Comparison of ENCODE assay signal across 8 mouse cellular contexts in the genomic region with DNA sequence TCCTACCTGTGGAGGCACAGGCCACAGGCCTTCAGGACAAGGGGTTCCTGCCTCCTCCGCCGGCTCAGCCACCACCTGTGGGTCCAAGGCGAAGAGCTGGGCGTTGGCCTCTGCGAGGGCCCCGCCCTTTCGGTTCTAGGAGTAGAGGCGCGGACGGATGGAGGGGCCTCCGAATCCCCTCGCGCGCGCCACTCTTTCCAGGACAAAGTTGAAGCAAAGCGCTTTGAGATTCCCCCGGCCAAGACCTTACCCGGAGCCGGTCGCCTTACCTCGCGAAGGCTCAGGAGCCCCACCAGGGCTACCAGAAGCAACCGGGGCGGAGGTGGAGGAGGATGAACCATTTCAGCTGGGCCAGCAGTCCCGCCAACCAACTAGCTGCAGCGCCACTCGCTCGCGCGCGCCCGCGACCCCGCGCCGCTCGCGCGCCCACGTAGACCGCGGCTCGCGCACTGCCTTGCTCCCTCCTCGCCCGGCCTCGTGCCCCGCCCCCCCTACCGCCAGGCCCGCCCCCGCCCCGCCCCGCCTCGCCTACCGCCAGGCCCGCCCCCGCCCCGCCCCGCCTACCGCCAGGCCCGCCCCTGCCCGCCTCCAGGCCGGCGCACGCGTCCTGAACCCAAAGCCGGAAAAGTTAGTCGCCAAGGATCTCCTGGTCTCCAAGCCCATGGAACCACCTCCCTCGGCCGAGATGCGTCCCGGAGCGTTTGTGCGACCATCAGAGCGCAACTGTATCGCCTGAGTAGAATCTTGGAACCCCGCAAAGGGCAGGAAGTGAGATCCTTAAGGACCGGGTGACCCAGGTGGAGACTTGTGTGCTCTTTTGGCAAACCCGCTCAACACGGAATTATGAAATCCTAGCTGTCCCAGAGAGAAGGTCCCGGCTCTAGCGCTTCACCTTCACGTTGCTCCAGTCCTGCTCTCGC. TPM values are rescaled to one million over a fixed set of nuclear protein-coding genes. Genes with fewer than 3 reads are reported as not detected.
A peak's percentile ranks its signal among the peaks of the same experiment; 100 is the strongest.
DNase-seq lines count a peak whose midpoint lies in the region; ATAC-seq and TF ChIP-seq lines count a peak whose summit lies in the region.

No protein-coding gene starts in this region.

- ATAC-seq in hindbrain, postnatal 0 days, result peak; percentile 77
- peak; percentile 76 for ATAC-seq in limb, embryonic 14.5 days (ENCODE audit: low FRiP score, low read depth)
- ATAC-seq in midbrain, embryonic 14.5 days (ENCODE audit: low FRiP score, low TSS enrichment), result peak; percentile 69

- DNase-seq in right cerebral cortex, adult 2 months (ENCODE audit: low spot score in 2 of 2), result peak; percentile 46 to 65
- no peak for DNase-seq in right cerebral cortex, adult 18-20 months
- peak; percentile 88 to 90 for DNase-seq in cerebellum, postnatal 14 days
- DNase-seq in gastrocnemius, postnatal 10 days, result peak; percentile 89
- DNase-seq in hindbrain, postnatal 0 days (ENCODE audit: low spot score), result peak; percentile 91
- peak; percentile 92 for DNase-seq in limb, embryonic 14.5 days (ENCODE audit: low spot score)
- peak; percentile 89 for DNase-seq in midbrain, embryonic 14.5 days
- peak; percentile 85 to 86 for DNase-seq in spleen, postnatal 36 days (ENCODE audit: low spot score in 2 of 2)

- H3K27ac ChIP-seq in hindbrain, postnatal 0 days, result peak overlapping the region; percentile 46; the same call in 1 of the 2 replicates
- peak overlapping the region; percentile 73 for H3K27ac ChIP-seq in limb, embryonic 14.5 days (replicated peaks; ENCODE audit: low read depth, low read length)
- no peak overlapping the region for H3K27ac ChIP-seq in midbrain, embryonic 14.5 days (replicated peaks; ENCODE audit: low read depth, low read length)

- H3K4me2 ChIP-seq in hindbrain, postnatal 0 days (ENCODE audit: low read depth, low read length), result peak overlapping the region; percentile 96
- peak overlapping the region; percentile 96 for H3K4me2 ChIP-seq in limb, embryonic 14.5 days (replicated peaks; ENCODE audit: low read depth, low read length, severe bottlenecking)
- H3K4me2 ChIP-seq in midbrain, embryonic 14.5 days (ENCODE audit: low read length), result peak overlapping the region; percentile 98

- peaks cover 12% of the 10 kb centered on the region; the same call in 1 of the 2 replicates for H3K27me3 ChIP-seq in hindbrain, postnatal 0 days (ENCODE audit: insufficient read depth, low read length)
- H3K27me3 ChIP-seq in limb, embryonic 14.5 days (ENCODE audit: control insufficient read depth, insufficient read depth, low read length), result peaks cover 27% of the 10 kb centered on the region
- peaks cover 36% of the 10 kb centered on the region for H3K27me3 ChIP-seq in midbrain, embryonic 14.5 days (ENCODE audit: control insufficient read depth, insufficient read depth, low read length)

- no peak for TF ChIP-seq CTCF in hindbrain, postnatal 0 days (IDR thresholded peaks at IDR 0.05; ENCODE audit: low read depth)

- no peaks in the 10 kb centered on the region for H3K36me3 ChIP-seq in hindbrain, postnatal 0 days (ENCODE audit: insufficient read depth, low read length)
- H3K36me3 ChIP-seq in limb, embryonic 14.5 days (ENCODE audit: control insufficient read depth, insufficient read depth, low read length), result peaks cover 24% of the 10 kb centered on the region
- H3K36me3 ChIP-seq in midbrain, embryonic 14.5 days (ENCODE audit: control insufficient read depth, insufficient read depth, low read length), result no peaks in the 10 kb centered on the region

- no peaks in the 10 kb centered on the region for H3K9me3 ChIP-seq in hindbrain, postnatal 0 days (ENCODE audit: low read length)
- H3K9me3 ChIP-seq in limb, embryonic 14.5 days (ENCODE audit: control insufficient read depth, low read length), result no peaks in the 10 kb centered on the region
- H3K9me3 ChIP-seq in midbrain, embryonic 14.5 days (ENCODE audit: control insufficient read depth, low read length), result no peaks in the 10 kb centered on the region

- peak overlapping the region; percentile 58 for H3K9ac ChIP-seq in hindbrain, postnatal 0 days (replicated peaks; ENCODE audit: low read length)
- H3K9ac ChIP-seq in limb, embryonic 14.5 days (ENCODE audit: low read depth, low read length, severe bottlenecking), result peak overlapping the region; percentile 69
- H3K9ac ChIP-seq in midbrain, embryonic 14.5 days (replicated peaks; ENCODE audit: low read length), result peak overlapping the region; percentile 55

- H3K4me1 ChIP-seq in hindbrain, postnatal 0 days (ENCODE audit: insufficient read depth, low read length), result peaks cover 12% of the 10 kb centered on the region; the same call in 1 of the 2 replicates
- peaks cover 40% of the 10 kb centered on the region for H3K4me1 ChIP-seq in limb, embryonic 14.5 days (ENCODE audit: control insufficient read depth, insufficient read depth, low read length)
- H3K4me1 ChIP-seq in midbrain, embryonic 14.5 days (ENCODE audit: control insufficient read depth, insufficient read depth, low read length), result peaks cover 34% of the 10 kb centered on the region

- under 1% methylated on average over 72 of the region's 84 CpGs for WGBS in hindbrain, postnatal 0 days
- under 1% methylated on average over 61 of the region's 84 CpGs for WGBS in limb, embryonic 14.5 days
- WGBS in midbrain, embryonic 14.5 days, result under 1% methylated on average over 79 of the region's 84 CpGs

- peak; percentile 70; the same call in 1 of the 2 replicates for TF ChIP-seq POLR2A in limb, embryonic 14.5 days (IDR thresholded peaks at IDR 0.05; ENCODE audit: borderline replicate concordance, extremely low read depth, insufficient read depth, insufficient read length)

- H3K4me3 ChIP-seq in hindbrain, postnatal 0 days (ENCODE audit: low read length), result peak overlapping the region; percentile 63
- peak overlapping the region; percentile 58 for H3K4me3 ChIP-seq in limb, embryonic 14.5 days (replicated peaks; ENCODE audit: low read length)
- H3K4me3 ChIP-seq in midbrain, embryonic 14.5 days (replicated peaks; ENCODE audit: low read depth, low read length), result peak overlapping the region; percentile 58

RNA-seq across cellular contexts. Expression of a gene that starts 1.8 kb away (rescaled TPM):
- total RNA-seq in gastrocnemius, postnatal 10 days (2021), result under 1 TPM; 0.70 to 0.81 TPM
- total RNA-seq in hindbrain, postnatal 0 days (2014; rRNA removed), result 3.6 and 4.7 TPM in 2 replicates
- 2.1 TPM in 2 replicates for polyA plus RNA-seq in hindbrain, postnatal 0 days (2015; fragmentation: Nextera tagmentation; extraction: Ambion mirVana)
- polyA plus RNA-seq in limb, embryonic 14.5 days (2012; rRNA removed), result 0.50 and 0.93 TPM in 2 replicates
- 1.5 and 1.8 TPM in 2 replicates for polyA plus RNA-seq in limb, embryonic 14.5 days (2014; fragmentation: Nextera tagmentation; extraction: Ambion mirVana)
- polyA plus RNA-seq in midbrain, embryonic 14.5 days (2014; fragmentation: Nextera tagmentation; extraction: Ambion mirVana), result 1.8 and 2.0 TPM in 2 replicates

RNA-seq across cellular contexts. Expression of a gene that starts 2.6 kb away (rescaled TPM):
- total RNA-seq in gastrocnemius, postnatal 10 days (2021), result 10 to 100 TPM in 1 of 2 experiments, 1 to 10 TPM in 1; 7.7 to 10.0 TPM
- 13.7 and 17.8 TPM in 2 replicates for total RNA-seq in hindbrain, postnatal 0 days (2014; rRNA removed)
- 14.3 and 17.2 TPM in 2 replicates for polyA plus RNA-seq in hindbrain, postnatal 0 days (2015; fragmentation: Nextera tagmentation; extraction: Ambion mirVana)
- 51.1 and 77.3 TPM in 2 replicates for polyA plus RNA-seq in limb, embryonic 14.5 days (2012; rRNA removed)
- polyA plus RNA-seq in limb, embryonic 14.5 days (2014; fragmentation: Nextera tagmentation; extraction: Ambion mirVana), result 67.3 and 69.0 TPM in 2 replicates
- polyA plus RNA-seq in midbrain, embryonic 14.5 days (2014; fragmentation: Nextera tagmentation; extraction: Ambion mirVana), result 11.7 and 12.0 TPM in 2 replicates

RNA-seq across cellular contexts. Expression of a gene that starts 5.8 kb away (rescaled TPM):
- not detected for total RNA-seq in gastrocnemius, postnatal 10 days (2021)
- total RNA-seq in hindbrain, postnatal 0 days (2014; rRNA removed), result not detected in 2 replicates
- polyA plus RNA-seq in hindbrain, postnatal 0 days (2015; fragmentation: Nextera tagmentation; extraction: Ambion mirVana), result not detected in 2 replicates
- not detected in 2 replicates for polyA plus RNA-seq in limb, embryonic 14.5 days (2012; rRNA removed)
- 0.12 TPM in 1 of 2 replicates, not detected in the other for polyA plus RNA-seq in limb, embryonic 14.5 days (2014; fragmentation: Nextera tagmentation; extraction: Ambion mirVana)
- not detected in 2 replicates for polyA plus RNA-seq in midbrain, embryonic 14.5 days (2014; fragmentation: Nextera tagmentation; extraction: Ambion mirVana)

RNA-seq across cellular contexts. Expression of a gene that starts 19.8 kb away (rescaled TPM):
- total RNA-seq in gastrocnemius, postnatal 10 days (2021), result 10 to 100 TPM; 31.5 to 39.9 TPM
- 126 and 127 TPM in 2 replicates for total RNA-seq in hindbrain, postnatal 0 days (2014; rRNA removed)
- 13.8 and 15.0 TPM in 2 replicates for polyA plus RNA-seq in hindbrain, postnatal 0 days (2015; fragmentation: Nextera tagmentation; extraction: Ambion mirVana)
- polyA plus RNA-seq in limb, embryonic 14.5 days (2012; rRNA removed), result 57.1 and 71.7 TPM in 2 replicates
- polyA plus RNA-seq in limb, embryonic 14.5 days (2014; fragmentation: Nextera tagmentation; extraction: Ambion mirVana), result 17.3 and 18.2 TPM in 2 replicates
- polyA plus RNA-seq in midbrain, embryonic 14.5 days (2014; fragmentation: Nextera tagmentation; extraction: Ambion mirVana), result 23.1 and 25.1 TPM in 2 replicates

RNA-seq across cellular contexts. Expression of a gene that starts 23.7 kb away (rescaled TPM):
- 1 to 10 TPM; 7.2 to 9.3 TPM for total RNA-seq in gastrocnemius, postnatal 10 days (2021)
- total RNA-seq in hindbrain, postnatal 0 days (2014; rRNA removed), result 71.6 and 77.1 TPM in 2 replicates
- 27.1 and 30.6 TPM in 2 replicates for polyA plus RNA-seq in hindbrain, postnatal 0 days (2015; fragmentation: Nextera tagmentation; extraction: Ambion mirVana)
- polyA plus RNA-seq in limb, embryonic 14.5 days (2012; rRNA removed), result 98.1 and 133 TPM in 2 replicates
- polyA plus RNA-seq in limb, embryonic 14.5 days (2014; fragmentation: Nextera tagmentation; extraction: Ambion mirVana), result 13.9 and 15.1 TPM in 2 replicates
- polyA plus RNA-seq in midbrain, embryonic 14.5 days (2014; fragmentation: Nextera tagmentation; extraction: Ambion mirVana), result 42.6 and 43.7 TPM in 2 replicates
